Mouse (Mus musculus) cerebellum, adult (tissue): Measurements from ENCODE around the gene Mapk10.

Experiments used
- ATAC-seq: cut with Nextera tagmentation; 2 replicates; pipeline ENCODE4 v1.9.2; 2017; ENCODE audit warnings: mild to moderate bottlenecking, moderate library complexity, mixed read lengths; ENCODE audit not compliant: insufficient number of reproducible peaks, low FRiP score, low TSS enrichment

Mapk10 gene

GRCm38 (mm10) chr5:103211101-103211848 lies at the start of gene Mapk10:
Gene Mapk10 (minus strand): TSS chr5:103211334.
- ATAC-seq = peak; percentile 91

GRCm38 (mm10) chr5:103256144-103256543 lies 45.0 kb upstream of the Mapk10 start:
- no peak for ATAC-seq

- ATAC-seq = no peak
Observed at GRCm38 (mm10) chr5:103242430-103242829, 31.3 kb upstream of the Mapk10 start.

- ATAC-seq = no peak
Observed at GRCm38 (mm10) chr5:103231822-103232221, 20.7 kb upstream of the Mapk10 start.

GRCm38 (mm10) chr5:103230334-103230733 lies 19.2 kb upstream of the Mapk10 start:
- ATAC-seq = no peak

GRCm38 (mm10) chr5:103229321-103229720 lies 18.2 kb upstream of the Mapk10 start:
- ATAC-seq = no peak

- no peak for ATAC-seq
Observed at GRCm38 (mm10) chr5:103221997-103222396, 10.9 kb upstream of the Mapk10 start.

- peak; percentile 36; the same call in 1 of the 2 replicates for ATAC-seq
Observed at GRCm38 (mm10) chr5:103210644-103211043, 490 bp downstream of the Mapk10 start.

- ATAC-seq = peak; percentile 54; the same call in 1 of the 2 replicates
Observed at GRCm38 (mm10) chr5:103210018-103210417, 1.1 kb downstream of the Mapk10 start.

GRCm38 (mm10) chr5:103209486-103209885 lies 1.6 kb downstream of the Mapk10 start:
- ATAC-seq = 0 out of 2 replicates have a peak, but pooled peaks have one; percentile 32

GRCm38 (mm10) chr5:103208869-103209268 lies 2.3 kb downstream of the Mapk10 start:
- ATAC-seq = no peak

- 0 out of 2 replicates have a peak, but pooled peaks have one; percentile 16 for ATAC-seq
Observed at GRCm38 (mm10) chr5:103208021-103208511, 3.1 kb downstream of the Mapk10 start.

GRCm38 (mm10) chr5:103197796-103198325 lies 13.3 kb downstream of the Mapk10 start:
- ATAC-seq = peak; percentile 46; the same call in 1 of the 2 replicates

- no peak for ATAC-seq
Observed at GRCm38 (mm10) chr5:103194549-103194948, 16.6 kb downstream of the Mapk10 start.

GRCm38 (mm10) chr5:103193700-103194099 lies 17.4 kb downstream of the Mapk10 start:
- ATAC-seq = no peak

GRCm38 (mm10) chr5:103191577-103191976 lies 19.6 kb downstream of the Mapk10 start:
- ATAC-seq = no peak

GRCm38 (mm10) chr5:103184256-103184655 lies 26.9 kb downstream of the Mapk10 start:
- no peak for ATAC-seq

GRCm38 (mm10) chr5:103181622-103182021 lies 29.5 kb downstream of the Mapk10 start:
- ATAC-seq = no peak

GRCm38 (mm10) chr5:103177010-103177409 lies 34.1 kb downstream of the Mapk10 start:
- peak; percentile 80 for ATAC-seq

GRCm38 (mm10) chr5:103175989-103176388 lies 35.1 kb downstream of the Mapk10 start:
- no peak for ATAC-seq

- no peak for ATAC-seq
Observed at GRCm38 (mm10) chr5:103174607-103175006, 36.5 kb downstream of the Mapk10 start.

GRCm38 (mm10) chr5:103171207-103171606 lies 39.9 kb downstream of the Mapk10 start:
- ATAC-seq = no peak
